Mouse (Mus musculus) ES-Bruce4 (cell line): Measurements from ENCODE around the gene Oxct2b.

Source experiments
- CTCF ChIP-seq: IDR thresholded peaks from one replicate; pipeline ENCODE4 v1.8.1; 2011; ENCODE audit warnings: low read depth, low read length
- EP300 ChIP-seq: IDR thresholded peaks from 2 replicates; pipeline ENCODE4 v1.6.1; 2011; ENCODE audit warnings: low read depth, low read length; ENCODE audit not compliant: insufficient read depth
- POLR2A ChIP-seq: IDR thresholded peaks from one replicate; pipeline ENCODE4 v1.8.1; 2011; ENCODE audit warnings: low read length; ENCODE audit not compliant: insufficient read depth

- no peak for TF ChIP-seq POLR2A
- TF ChIP-seq CTCF: no peak
- no peak for TF ChIP-seq EP300
Measured at GRCm38 (mm10) chr4:123105451-123105790, 10.6 kb upstream of the Oxct2b start.
